In the genomic region with DNA sequence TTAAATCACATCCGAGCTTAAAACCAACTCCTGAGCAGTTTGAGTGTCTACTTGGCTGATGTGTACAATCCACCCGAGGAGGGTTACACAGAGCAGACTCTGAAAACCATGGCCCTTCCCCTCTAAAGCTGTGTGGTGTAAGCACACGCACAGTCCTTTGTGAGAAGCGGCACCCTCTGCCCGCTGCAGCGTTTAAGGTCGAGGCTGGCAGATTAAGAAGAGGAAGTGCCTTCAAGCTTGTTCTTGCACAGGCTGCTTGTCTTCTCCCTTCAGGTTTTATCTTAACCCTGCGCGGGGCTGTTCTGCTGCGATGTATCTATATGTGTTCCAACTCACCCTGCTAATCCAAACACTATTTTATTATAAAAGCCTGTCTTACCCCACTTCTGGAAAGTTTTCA, we compare ENCODE assay signal across 17 mouse cellular contexts.
DNase-seq lines count a peak whose midpoint lies in the region; ATAC-seq and TF ChIP-seq lines count a peak whose summit lies in the region.
"Had no signal": no experiment of that assay in that cellular context is flagged by ENCODE, and none has a peak within 500 bp of the region (broad histone marks: within the 10 kb centered on the region; RNA-seq: fewer than 3 reads in every experiment).

No protein-coding gene starts in this region.

- no peak overlapping the region for H3K27ac ChIP-seq in thymus, adult 2 months (ENCODE audit: control insufficient read depth, insufficient read depth, low read length)
- no peak overlapping the region for H3K27ac ChIP-seq in hindbrain, embryonic 13.5 days
- H3K27ac ChIP-seq: embryonic facial prominence, embryonic 12.5 days; forebrain, embryonic 12.5 days; macrophage; neural tube, embryonic 12.5 days had no signal

- H3K4me2 ChIP-seq in hindbrain, embryonic 13.5 days, result no peak overlapping the region
- H3K4me2 ChIP-seq: embryonic facial prominence, embryonic 12.5 days; forebrain, embryonic 12.5 days; neural tube, embryonic 12.5 days had no signal

- TF ChIP-seq POLR2A in thymus, adult 2 months (IDR thresholded peaks at IDR 0.05; ENCODE audit: control insufficient read depth, extremely low read depth, insufficient read depth, low read length, poor library complexity), result no peak

- DNase-seq in CD4-positive, CD25-positive, alpha-beta regulatory T cell, adult 2 months (ENCODE audit: low read depth, low spot score), result peak; percentile 58
- peak; percentile 53 for DNase-seq in T-cell, adult 2 months (ENCODE audit: low spot score)
- DNase-seq in thymus, adult 2 months, result peak; percentile 39
- DNase-seq in adipocyte (ENCODE audit: low spot score), result no peak
- no peak for DNase-seq in urinary bladder, postnatal 36 days (ENCODE audit: low spot score in 2 of 2)
- DNase-seq: adrenal gland, postnatal 10 days; cerebellum, adult 8-10 months; gastrocnemius, postnatal 25 days; kidney, postnatal 14 days; left cerebral cortex, postnatal 4 days had no signal

- no peaks in the 10 kb centered on the region for H3K36me3 ChIP-seq in thymus, adult 2 months (ENCODE audit: control insufficient read depth, insufficient read depth, low read length)
- H3K36me3 ChIP-seq in hindbrain, embryonic 13.5 days, result no peaks in the 10 kb centered on the region
- H3K36me3 ChIP-seq: embryonic facial prominence, embryonic 12.5 days; forebrain, embryonic 12.5 days; neural tube, embryonic 12.5 days had no signal

- no peak overlapping the region for H3K4me3 ChIP-seq in thymus, adult 2 months (ENCODE audit: control insufficient read depth, insufficient read depth, low read length)
- no peak overlapping the region for H3K4me3 ChIP-seq in hindbrain, embryonic 13.5 days
- H3K4me3 ChIP-seq: embryonic facial prominence, embryonic 12.5 days; forebrain, embryonic 12.5 days; neural tube, embryonic 12.5 days had no signal

- no peaks in the 10 kb centered on the region for H3K4me1 ChIP-seq in thymus, adult 2 months (replicated peaks; ENCODE audit: control insufficient read depth, insufficient read depth, low read length)
- no peaks in the 10 kb centered on the region for H3K4me1 ChIP-seq in hindbrain, embryonic 13.5 days (replicated peaks)
- H3K4me1 ChIP-seq: embryonic facial prominence, embryonic 12.5 days; neural tube, embryonic 12.5 days had no signal

- no peaks in the 10 kb centered on the region for H3K9me3 ChIP-seq in hindbrain, embryonic 13.5 days
- H3K9me3 ChIP-seq: embryonic facial prominence, embryonic 12.5 days; forebrain, embryonic 12.5 days; neural tube, embryonic 12.5 days had no signal

- H3K9ac ChIP-seq in hindbrain, embryonic 13.5 days, result no peak overlapping the region
- H3K9ac ChIP-seq: embryonic facial prominence, embryonic 12.5 days; forebrain, embryonic 12.5 days; neural tube, embryonic 12.5 days had no signal

- H3K27me3 ChIP-seq in thymus, adult 2 months (ENCODE audit: control insufficient read depth, insufficient read depth, low read length), result no peaks in the 10 kb centered on the region
- H3K27me3 ChIP-seq in hindbrain, embryonic 13.5 days, result no peaks in the 10 kb centered on the region
- H3K27me3 ChIP-seq: embryonic facial prominence, embryonic 12.5 days; forebrain, embryonic 12.5 days; neural tube, embryonic 12.5 days; Patski had no signal

- peak; percentile 77 for ATAC-seq in megakaryocyte-erythroid progenitor cell, adult 5-6 weeks (replicated peaks; ENCODE audit: low FRiP score, low TSS enrichment, poor library complexity, severe bottlenecking)
- ATAC-seq in hindbrain, embryonic 13.5 days (ENCODE audit: low FRiP score), result no peak
- ATAC-seq: Patski had no signal

- no peak for TF ChIP-seq CTCF in thymus, adult 2 months (IDR thresholded peaks at IDR 0.05; ENCODE audit: borderline replicate concordance, control insufficient read depth, extremely low read depth, insufficient read depth, low read length, poor library complexity)

- 9% methylated on average over 10 of the region's 10 CpGs for WGBS in thymus, adult 2 months
- WGBS in hindbrain, embryonic 13.5 days, result 81% methylated on average over 10 of the region's 10 CpGs

Comparison
In these comparisons a context has a peak if more than half of its experiments do, and no peak if none do; other contexts are left out.
1. DNase-seq: peak in CD4-positive, CD25-positive, alpha-beta regulatory T cell, adult 2 months (single experiment), T-cell, adult 2 months (single experiment) and thymus, adult 2 months (single experiment); none in adipocyte (single experiment) and urinary bladder, postnatal 36 days (0 of 2).